Mouse (Mus musculus) heart, adult 8-10 months (tissue): ENCODE results near the gene Fam131b. TPM values are rescaled to one million over a fixed set of nuclear protein-coding genes. Genes with fewer than 3 reads are reported as not detected.

ENCODE experiments used
- DNase-seq: peaks from one replicate; pipeline ENCODE4 v3.0.0; 2022; ENCODE audit warnings: low spot score
- total RNA-seq, 4 experiments: library from RNA; stranded (reverse); gene quantifications; 2 replicates each; pipeline ENCODE4 v1.2.4; 2022

Gene Fam131b
- total RNA-seq: under 1 TPM; 0.44 to 0.82 (median 0.51) TPM

GRCm38 (mm10) chr6:42324482-42325267, at the start of gene Fam131b:
Fam131b (minus strand) TSS chr6:42324643.
- peak; percentile 11 for DNase-seq

- no peak for DNase-seq
Observed at GRCm38 (mm10) chr6:42373669-42374430, 49.4 kb upstream of the Fam131b start.

DNA sequence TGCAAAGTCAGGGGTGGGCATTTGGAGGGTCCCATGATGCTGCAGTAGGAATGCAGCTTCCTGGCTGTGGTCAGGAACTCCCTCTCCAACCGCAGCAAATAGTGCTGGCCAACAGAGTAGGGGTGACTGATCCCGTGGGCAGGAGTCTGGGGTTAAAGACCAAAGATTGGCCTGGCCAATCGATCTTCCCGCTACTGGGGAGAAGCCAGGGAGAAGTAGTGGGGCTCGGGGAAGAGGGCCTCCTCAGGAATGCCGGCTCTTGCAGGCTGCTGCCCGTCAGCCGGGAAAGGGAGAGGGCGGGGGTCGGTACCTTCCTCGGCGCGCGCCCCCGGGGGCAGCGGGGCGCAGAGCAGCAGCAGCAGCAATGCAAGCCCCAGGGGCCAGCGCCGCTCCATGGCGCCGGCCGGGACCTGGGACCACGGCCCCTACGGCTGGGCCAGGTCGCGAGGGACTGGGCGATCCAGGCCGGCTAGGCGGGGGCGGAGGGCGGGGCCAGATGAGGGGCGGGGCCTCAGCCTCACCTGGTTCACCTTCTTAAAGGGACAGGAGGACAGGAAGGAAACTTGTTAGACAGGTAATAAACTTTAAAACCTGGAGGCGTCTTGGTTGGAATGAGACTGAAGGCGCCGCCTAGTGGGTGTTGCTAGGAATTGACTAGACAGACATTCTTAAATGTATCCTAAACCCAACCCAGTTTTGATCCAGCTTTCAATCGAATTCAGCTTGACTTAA, 48.5 kb upstream of the Fam131b start, which contains the start of gene Epha1:
Gene Epha1, minus strand, starts transcription at position 453 of the 732 bp plus-strand sequence.
- no peak for DNase-seq

- DNase-seq: no peak
Observed at GRCm38 (mm10) chr6:42372421-42372815, 48.0 kb upstream of the Fam131b start.

GRCm38 (mm10) chr6:42372001-42372400, 47.6 kb upstream of the Fam131b start:
- DNase-seq: no peak

- no peak for DNase-seq
Observed at GRCm38 (mm10) chr6:42370630-42371363, 46.4 kb upstream of the Fam131b start.

DNA sequence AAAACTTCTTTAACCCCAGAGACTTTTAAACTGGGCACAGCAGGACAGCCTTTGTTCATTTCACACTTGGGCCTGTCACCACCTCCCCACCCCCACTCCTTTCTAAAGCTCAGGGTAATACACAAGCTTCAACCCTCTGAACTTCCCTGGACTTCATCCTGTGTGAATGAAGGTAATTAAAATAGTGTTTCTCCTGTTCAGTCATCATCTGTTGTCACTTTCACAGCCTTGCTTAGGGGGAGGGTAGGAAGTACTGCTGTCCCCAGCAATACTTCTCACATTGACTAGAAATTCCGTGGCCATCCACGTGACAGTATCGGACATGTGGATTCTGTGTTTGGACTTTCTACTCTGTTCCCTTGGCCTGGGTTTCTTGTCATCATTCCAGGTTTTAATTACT, 45.4 kb upstream of the Fam131b start:
- no peak for DNase-seq

DNA sequence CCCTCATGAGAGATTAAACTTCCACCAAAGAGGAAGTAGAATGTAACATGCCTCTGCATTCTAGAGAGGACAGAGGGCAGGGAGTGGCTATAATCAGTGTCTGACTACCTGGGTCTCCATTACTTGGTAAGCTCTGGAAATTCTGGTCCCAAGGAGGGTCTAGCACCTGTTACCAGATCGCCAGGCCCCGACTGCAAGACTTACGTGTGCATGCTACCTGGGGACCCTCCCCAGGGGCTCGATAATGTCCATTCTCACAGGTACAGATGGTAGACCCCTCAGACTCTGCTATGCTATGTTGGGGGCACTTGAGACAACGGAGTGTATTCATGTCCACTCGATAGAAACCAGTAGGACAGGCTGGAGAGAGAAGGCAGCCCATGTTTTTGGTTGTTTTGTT, 40.8 kb upstream of the Fam131b start:
- no peak for DNase-seq

GRCm38 (mm10) chr6:42364607-42365006, 40.2 kb upstream of the Fam131b start:
- DNase-seq: no peak

- DNase-seq: no peak
Observed at GRCm38 (mm10) chr6:42364066-42364465, 39.6 kb upstream of the Fam131b start.

- DNase-seq: no peak
Observed at GRCm38 (mm10) chr6:42362974-42363373, 38.5 kb upstream of the Fam131b start.

DNA sequence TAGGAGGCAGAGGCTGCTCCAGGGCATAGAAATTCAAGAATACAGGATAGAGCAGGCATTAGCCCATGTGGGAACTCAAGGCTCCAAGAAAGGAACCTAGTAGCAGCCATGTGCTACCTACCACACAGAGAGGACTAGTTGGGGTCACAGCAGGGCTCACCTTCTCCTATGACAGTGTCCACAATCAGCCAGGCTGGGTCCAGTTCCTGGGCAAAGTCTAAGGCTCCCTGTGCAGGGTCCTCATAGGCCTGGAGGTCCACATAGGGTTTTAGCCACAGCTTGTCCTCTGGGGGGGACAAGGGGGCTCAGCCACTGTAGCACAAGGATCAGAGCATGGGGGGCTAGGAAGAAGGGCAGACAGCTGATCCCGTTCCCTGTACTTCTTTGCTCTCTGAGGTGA, 38.1 kb upstream of the Fam131b start:
- DNase-seq: no peak

GRCm38 (mm10) chr6:42362074-42362473, 37.6 kb upstream of the Fam131b start:
- no peak for DNase-seq

- DNase-seq: no peak
Observed at GRCm38 (mm10) chr6:42361041-42361895, 36.8 kb upstream of the Fam131b start.

DNA sequence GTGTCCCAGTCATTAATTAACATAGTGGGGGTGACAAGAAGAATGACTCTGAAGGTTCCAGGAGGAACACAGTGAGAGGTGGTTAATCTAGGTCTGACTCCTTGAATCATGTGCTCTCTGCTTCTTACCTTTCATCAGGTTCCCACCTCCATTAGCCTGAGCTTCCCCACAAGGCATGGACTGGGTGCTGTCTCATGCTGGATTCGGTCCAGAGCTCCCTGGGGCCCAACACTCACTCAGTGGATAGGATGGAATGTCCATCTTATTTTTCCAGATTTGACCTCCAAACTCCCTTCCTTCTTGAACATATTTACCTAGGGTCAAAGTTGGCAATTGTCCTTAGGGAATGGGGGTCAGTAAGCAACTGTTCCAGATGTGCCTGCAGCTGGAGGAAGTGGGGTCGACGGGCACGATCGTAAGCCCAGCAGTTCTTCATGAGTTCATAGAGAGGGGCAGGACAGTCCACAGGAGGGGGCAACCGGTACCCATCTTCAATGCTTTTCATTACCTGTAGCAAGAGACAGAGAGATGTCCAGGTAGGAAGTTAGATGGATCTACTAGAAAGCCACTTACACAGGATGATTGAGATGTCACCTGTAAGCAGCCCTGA, 35.9 kb upstream of the Fam131b start:
- DNase-seq: no peak

- DNase-seq: peak; percentile 79
Observed at GRCm38 (mm10) chr6:42359364-42360147, 35.1 kb upstream of the Fam131b start.

- no peak for DNase-seq
Observed at GRCm38 (mm10) chr6:42358901-42359300, 34.5 kb upstream of the Fam131b start.

- DNase-seq: no peak
Observed at GRCm38 (mm10) chr6:42357901-42358300, 33.5 kb upstream of the Fam131b start.

- no peak for DNase-seq
Observed at GRCm38 (mm10) chr6:42356913-42357312, 32.5 kb upstream of the Fam131b start.
